Mouse (Mus musculus) embryonic stem cell, embryonic (primary cell): ENCODE results near the gene Tenm4.

Experiments used
- CTCF ChIA-PET, 4 experiments: fragments of 300-600 bp in 2 of 4; fragments of 350-600 bp in 2 of 4; sonication (Branson Sonifier 250); formaldehyde crosslinking; loops; one replicate each; lab custom pipeline; 2022; ENCODE audit warnings: inconsistent platforms in 2 of 4; lab: Charles Lee
- POLR2A ChIA-PET, 4 experiments: fragments of 300-600 bp in 2 of 4; fragments of 350-600 bp in 2 of 4; sonication (Branson Sonifier 250); formaldehyde crosslinking; loops; one replicate each; lab custom pipeline; 2022; ENCODE audit warnings: antibody characterized with exemption in 4 of 4, inconsistent platforms in 1 of 4; lab: Charles Lee

Gene Tenm4

DNA sequence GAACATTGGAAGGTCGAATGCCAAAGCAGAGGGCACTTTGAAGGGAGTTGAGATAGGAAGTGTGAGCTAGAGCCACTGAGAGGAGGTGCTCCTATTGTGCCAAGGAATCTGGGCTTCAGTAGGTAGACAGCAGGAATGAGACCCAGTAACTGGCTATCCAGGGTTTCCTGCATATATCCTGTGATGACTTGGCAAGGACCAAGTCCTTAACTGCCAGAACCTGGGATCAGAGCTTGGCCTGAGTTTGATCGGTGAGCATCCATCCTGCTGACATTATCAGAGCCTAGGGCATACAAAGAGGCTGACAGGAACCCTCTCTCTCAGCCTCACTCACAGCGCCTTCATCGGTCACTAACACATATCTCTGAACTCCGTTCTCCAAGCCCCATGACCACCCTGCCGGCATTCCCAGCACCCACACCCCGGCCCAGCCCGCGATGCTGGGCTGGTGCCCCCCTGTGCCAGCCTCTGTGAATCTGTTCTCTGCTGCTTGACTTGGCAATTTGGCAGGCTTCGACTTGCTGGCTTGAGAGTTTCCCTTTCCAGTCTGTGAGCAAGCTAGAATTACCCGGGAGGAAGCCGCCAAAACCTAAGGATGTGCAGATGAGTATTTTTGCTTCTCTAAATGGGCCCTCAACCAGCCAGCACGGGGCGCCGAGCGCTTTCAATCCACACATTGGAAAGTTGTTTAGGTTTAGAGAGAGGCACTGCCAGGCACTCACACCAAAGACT lies 698.2 kb downstream of the Tenm4 start:
- POLR2A ChIA-PET, result interaction anchor here in 1 of 4 experiments (0.9 kb wide), 1 partner anchor 21 kb away, joined by 3 read pairs; no protein-coding TSS in a partner anchor
- CTCF ChIA-PET, result no interaction called here

DNA sequence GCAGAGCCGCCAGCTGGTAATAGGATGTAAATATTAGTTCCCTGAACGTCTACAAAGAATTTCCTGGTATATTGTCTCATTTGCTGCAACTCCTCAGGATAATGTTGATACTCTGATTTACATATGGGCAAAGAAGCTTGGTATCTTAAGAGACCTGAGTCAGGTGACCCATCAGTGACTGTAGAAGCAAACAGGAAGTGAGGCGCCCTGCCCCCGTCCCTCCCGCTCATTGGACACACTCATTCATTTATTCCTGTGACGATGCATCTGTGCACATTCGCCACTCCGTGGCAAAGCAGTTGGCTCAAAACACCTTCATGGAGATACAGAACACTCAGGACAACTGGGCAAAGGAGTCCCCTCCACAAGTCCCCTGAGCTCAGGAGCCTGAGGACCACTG lies 699.4 kb downstream of the Tenm4 start:
- ChIA-PET CTCF (interaction anchor here in 1 of 4 experiments (0.6 kb wide), 1 partner anchor 808 kb away, joined by 3 read pairs; no protein-coding TSS in a partner anchor), POLR2A (interaction anchor here in 1 of 4 experiments (0.8 to 1.1 kb wide), 3 partner anchors 12 to 17 kb away, joined by 3 to 4 read pairs (median 3); no protein-coding TSS in a partner anchor)

- ChIA-PET POLR2A (interaction anchor here in 2 of 4 experiments (0.6 to 1.1 kb wide), 7 partner anchors 11 to 170 kb away, joined by 3 to 4 read pairs (median 3); no protein-coding TSS in a partner anchor), CTCF (no interaction called here)
These were observed 700.0 kb downstream of the Tenm4 start for GRCm38 (mm10) chr7:96871031-96871430.

- CTCF ChIA-PET, result no interaction called here
- POLR2A ChIA-PET, result interaction anchor here in 1 of 4 experiments (1.0 kb wide), 1 partner anchor 11 kb away, joined by 3 read pairs; no protein-coding TSS in a partner anchor
These were observed 707.6 kb downstream of the Tenm4 start for GRCm38 (mm10) chr7:96878511-96879276.

DNA sequence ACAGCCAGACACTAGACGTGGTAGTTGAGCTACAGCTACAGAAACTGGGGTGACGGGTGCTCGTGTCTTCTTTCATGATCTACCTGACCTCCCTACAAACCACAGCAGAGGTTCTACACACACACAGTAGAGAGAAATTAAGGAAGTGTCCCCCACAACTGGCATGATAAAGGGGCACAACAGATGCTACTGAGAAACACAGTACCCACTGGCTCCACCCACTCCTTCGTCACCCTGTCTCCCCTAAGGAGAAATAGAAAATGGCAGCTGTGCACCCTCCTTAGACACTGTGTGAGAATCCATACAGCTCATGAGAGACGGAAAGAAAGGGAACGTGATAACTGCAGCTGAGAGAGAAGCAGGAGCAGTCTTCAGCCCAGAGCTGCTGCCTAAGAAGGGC lies 708.5 kb downstream of the Tenm4 start:
- ChIA-PET CTCF (no interaction called here), POLR2A (interaction anchor here in 1 of 4 experiments (0.6 kb wide), 1 partner anchor 17 kb away, joined by 4 read pairs; no protein-coding TSS in a partner anchor)

DNA sequence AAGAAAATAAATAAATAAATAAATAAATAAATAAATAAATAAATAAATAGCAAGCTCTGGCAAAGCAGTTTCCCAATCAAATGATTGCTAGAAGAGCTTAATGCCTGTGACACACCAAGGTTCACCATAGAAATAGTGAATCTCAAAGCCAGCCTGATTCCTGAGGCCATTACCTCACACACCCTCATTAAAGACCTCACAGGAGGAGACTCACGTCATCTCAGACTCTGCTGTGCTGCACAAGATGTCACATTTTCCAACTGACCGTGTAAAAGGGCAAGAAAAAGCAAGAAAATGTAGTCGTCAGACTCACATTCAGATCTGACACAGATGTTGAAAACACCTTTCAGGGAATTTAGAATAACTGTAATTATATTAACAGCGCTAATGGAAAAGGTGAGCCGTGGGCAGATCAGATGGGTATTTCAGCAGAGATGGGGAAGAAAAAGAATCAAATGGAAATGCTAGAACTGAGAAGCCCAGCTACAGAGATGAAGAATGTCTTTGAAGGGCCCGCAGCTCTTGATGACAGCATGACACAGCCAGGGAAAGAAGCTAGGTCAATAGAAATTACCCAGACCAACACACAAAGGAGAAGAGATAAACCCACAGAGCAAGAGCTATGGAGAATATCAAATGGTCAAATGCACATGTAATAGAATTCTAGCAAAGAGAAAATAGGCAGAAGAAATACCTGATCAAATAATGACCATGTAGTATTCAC lies 709.3 kb downstream of the Tenm4 start:
- CTCF ChIA-PET, result no interaction called here
- POLR2A ChIA-PET, result interaction anchor here in 1 of 4 experiments (0.8 kb wide), 1 partner anchor 10 kb away, joined by 3 read pairs; no protein-coding TSS in a partner anchor

- ChIA-PET POLR2A (interaction anchor here in 1 of 4 experiments (1.0 kb wide), 1 partner anchor 9 kb away, joined by 3 read pairs; no protein-coding TSS in a partner anchor), CTCF (interaction anchor here in 1 of 4 experiments (0.6 kb wide), 1 partner anchor 1898 kb away, joined by 4 read pairs; no protein-coding TSS in a partner anchor)
These were observed 712.3 kb downstream of the Tenm4 start for GRCm38 (mm10) chr7:96883297-96883696.

- ChIA-PET CTCF (interaction anchor here in 1 of 4 experiments (1.4 kb wide), 1 partner anchor 28 kb away, joined by 4 read pairs; no protein-coding TSS in a partner anchor), POLR2A (interaction anchor here in 1 of 4 experiments (0.6 to 1.5 kb wide), 3 partner anchors 14 to 1244 kb away, joined by 3 read pairs; no protein-coding TSS in a partner anchor)
These were observed 716.1 kb downstream of the Tenm4 start for GRCm38 (mm10) chr7:96887088-96887654.

DNA sequence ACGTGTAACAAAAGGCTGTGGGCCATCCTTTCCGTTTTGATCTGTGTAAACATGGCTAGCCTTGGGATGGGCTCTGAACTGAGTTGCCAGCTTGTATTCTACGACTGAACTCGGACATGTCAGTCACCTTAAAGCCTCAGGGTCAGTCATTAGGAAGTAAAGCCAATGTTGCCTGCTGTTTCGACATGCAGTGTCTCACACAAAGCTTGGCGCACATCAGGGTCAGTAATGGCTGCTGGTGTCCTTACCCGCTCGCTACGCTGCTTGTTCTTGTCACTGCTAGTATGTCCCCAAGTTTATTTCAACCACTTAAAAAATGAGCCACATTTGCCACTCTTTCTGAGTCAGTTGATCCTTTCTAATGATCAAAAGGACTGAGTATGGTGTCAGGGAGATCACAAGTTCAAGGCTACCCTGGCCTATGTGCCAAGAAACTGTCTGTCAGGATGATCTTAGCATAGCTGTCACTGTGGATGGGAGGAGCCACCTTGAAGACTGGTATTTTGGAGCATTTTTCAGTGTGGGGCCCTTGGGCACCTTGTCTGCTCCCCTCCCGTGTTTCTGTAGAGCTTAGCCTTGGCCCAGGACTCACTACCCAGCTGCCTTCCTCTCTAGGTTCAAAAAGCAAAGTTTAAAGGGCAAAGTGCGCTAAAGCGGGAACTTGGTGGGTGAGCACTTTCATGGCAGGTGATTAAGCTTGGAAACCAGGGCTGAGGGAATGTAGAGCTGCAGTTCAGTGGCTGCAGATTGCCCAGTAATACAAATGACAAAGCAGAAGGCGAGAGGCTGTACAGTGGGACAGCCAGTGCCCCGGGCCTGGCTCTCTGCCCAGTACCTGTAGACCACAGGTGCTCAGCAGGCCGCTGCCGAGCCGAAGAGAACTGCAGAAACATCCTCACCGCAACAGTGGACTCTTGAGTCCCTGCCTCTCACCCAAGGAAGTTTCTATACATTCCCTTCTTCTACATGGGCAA lies 718.3 kb downstream of the Tenm4 start:
- CTCF ChIA-PET, result interaction anchor here in 2 of 4 experiments (0.6 to 1.0 kb wide), 2 partner anchors 25 to 62 kb away, joined by 3 read pairs; no protein-coding TSS in a partner anchor
- POLR2A ChIA-PET, result interaction anchor here in 3 of 4 experiments (0.6 to 2.0 kb wide), 12 partner anchors 9 to 169 kb away, joined by 3 to 10 read pairs (median 3); no protein-coding TSS in a partner anchor

GRCm38 (mm10) chr7:96890035-96890621 lies 719.1 kb downstream of the Tenm4 start:
- ChIA-PET POLR2A (interaction anchor here in 3 of 4 experiments (0.6 to 2.0 kb wide), 12 partner anchors 9 to 685 kb away, joined by 3 to 8 read pairs (median 3); no protein-coding TSS in a partner anchor), CTCF (interaction anchor here in 3 of 4 experiments (0.6 to 1.0 kb wide), 4 partner anchors 15 to 1842 kb away, joined by 3 read pairs; no protein-coding TSS in a partner anchor)

- ChIA-PET CTCF (no interaction called here), POLR2A (interaction anchor here in 2 of 4 experiments (0.6 to 2.0 kb wide), 4 partner anchors 16 to 329 kb away, joined by 3 to 6 read pairs (median 4); partner anchors contain the start of gene Nars2 (in 1 of the 2))
These were observed 719.9 kb downstream of the Tenm4 start for GRCm38 (mm10) chr7:96890987-96891386.

DNA sequence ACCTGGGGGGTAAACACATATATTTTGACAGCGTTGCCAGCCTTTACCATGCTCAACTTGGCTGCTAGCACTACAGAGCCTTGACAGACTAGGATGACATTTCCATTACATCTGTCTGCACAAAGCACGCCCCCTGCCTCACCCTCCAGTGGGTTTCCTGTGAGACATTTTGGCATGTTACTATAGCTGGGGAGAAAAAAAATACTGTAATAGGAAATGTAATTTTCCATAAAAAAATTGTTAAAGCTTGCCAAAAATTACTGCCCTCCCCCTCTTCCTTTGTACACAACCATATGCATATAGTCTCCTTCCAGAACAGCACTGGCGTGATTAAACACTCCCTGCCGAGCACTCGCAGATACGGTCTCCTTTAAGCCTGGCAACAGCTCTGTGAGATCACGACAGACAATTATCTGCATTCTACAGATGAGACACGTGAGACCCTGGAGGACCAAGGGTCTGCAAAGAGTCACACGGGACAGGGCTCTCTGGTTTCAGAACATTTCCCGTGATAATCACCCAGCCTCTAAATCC lies 728.1 kb downstream of the Tenm4 start:
- POLR2A ChIA-PET, result interaction anchor here in 2 of 4 experiments (0.5 to 2.7 kb wide), 4 partner anchors 9 to 100 kb away, joined by 3 to 15 read pairs (median 8); no protein-coding TSS in a partner anchor
- CTCF ChIA-PET, result interaction anchor here in 1 of 4 experiments (1.6 kb wide), 1 partner anchor 15 kb away, joined by 3 read pairs; no protein-coding TSS in a partner anchor

DNA sequence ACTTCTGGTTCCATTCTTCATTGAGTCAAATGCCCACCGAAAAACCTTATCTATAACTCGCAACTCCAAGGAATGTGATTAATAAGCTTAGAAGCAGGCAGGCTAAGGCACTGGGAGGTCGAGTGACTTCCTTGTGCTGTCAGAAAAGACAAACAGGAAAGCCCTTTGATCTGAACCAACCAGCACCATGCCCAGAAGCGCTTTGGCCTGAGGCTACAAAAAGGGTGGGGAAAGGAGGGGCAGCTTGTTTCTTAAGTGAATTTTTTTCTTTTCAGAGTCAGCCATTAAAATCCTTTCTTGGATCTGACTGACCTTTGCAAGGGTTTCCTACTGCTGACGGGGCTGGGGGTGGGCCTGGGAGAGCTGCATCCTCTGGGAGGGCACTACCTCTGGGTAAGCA lies 731.1 kb downstream of the Tenm4 start:
- POLR2A ChIA-PET, result interaction anchor here in 2 of 4 experiments (0.9 to 1.6 kb wide), 7 partner anchors 10 to 231 kb away, joined by 3 to 5 read pairs (median 3); no protein-coding TSS in a partner anchor

GRCm38 (mm10) chr7:96903088-96903985 lies 732.3 kb downstream of the Tenm4 start:
- CTCF ChIA-PET, result interaction anchor here (0.5 to 1.9 kb wide), 6 partner anchors 11 to 1536 kb away, joined by 3 to 5 read pairs (median 4); no protein-coding TSS in a partner anchor
- POLR2A ChIA-PET, result interaction anchor here in 1 of 4 experiments (1.0 to 3.7 kb wide), 5 partner anchors 9 to 48 kb away, joined by 3 to 14 read pairs (median 5); partner anchors contain the start of gene Nars2

More for the DNA sequence above, 731.1 kb downstream of the Tenm4 start:
- CTCF ChIA-PET, result interaction anchor here (0.5 to 1.8 kb wide), 5 partner anchors 10 to 384 kb away, joined by 3 to 5 read pairs (median 3); no protein-coding TSS in a partner anchor
